Mouse (Mus musculus) limb, embryonic 14.5 days (tissue): ENCODE measurements at regions not wholly inside any gene's neighbourhood (a gene's known extent, or its start where the extent isn't known, plus 50 kb on each side); places are given as distances from the start of the nearest gene placed in this dataset.

ENCODE experiments used
- ATAC-seq: fragments of 200-750 bp; cut with Nextera tagmentation; 2 replicates; pipeline ENCODE4 v1.8.0; 2017; ENCODE audit warnings: low read depth, moderate number of reproducible peaks, moderate TSS enrichment; ENCODE audit not compliant: low FRiP score
- DNase-seq: peaks from one replicate; pipeline ENCODE4 v3.0.0-alpha.2; 2015; ENCODE audit warnings: low spot score
- H3K27ac ChIP-seq: fragments of 300-500 bp; sonication (generic); replicated peaks from 2 replicates; pipeline ENCODE4 v1.5.1; 2014; ENCODE audit warnings: low read depth, mild to moderate bottlenecking, low read length, moderate library complexity, mixed read lengths
- H3K27me3 ChIP-seq: fragments of 300-500 bp; sonication (generic); 2 replicates; pipeline ENCODE4 v1.6.1; 2014; ENCODE audit warnings: low read length, mixed read lengths; ENCODE audit not compliant: control insufficient read depth, insufficient read depth
- H3K36me3 ChIP-seq: fragments of 300-500 bp; sonication (generic); 2 replicates; pipeline ENCODE4 v1.6.1; 2014; ENCODE audit warnings: mild to moderate bottlenecking, low read length, moderate library complexity, mixed read lengths; ENCODE audit not compliant: control insufficient read depth, insufficient read depth
- H3K4me1 ChIP-seq: fragments of 300-500 bp; sonication (generic); 2 replicates; pipeline ENCODE4 v1.6.1; 2014; ENCODE audit warnings: antibody characterized with exemption, low read length, mixed read lengths; ENCODE audit not compliant: control insufficient read depth, insufficient read depth
- H3K4me2 ChIP-seq: fragments of 300-500 bp; sonication (generic); replicated peaks from 2 replicates; pipeline ENCODE4 v1.6.1; 2014; ENCODE audit warnings: low read depth, mild to moderate bottlenecking, low read length, moderate library complexity; ENCODE audit not compliant: severe bottlenecking
- H3K4me3 ChIP-seq: fragments of 300-500 bp; sonication (generic); replicated peaks from 2 replicates; pipeline ENCODE4 v1.5.1; 2014; ENCODE audit warnings: low read length
- H3K9ac ChIP-seq: fragments of 300-500 bp; sonication (generic); 2 replicates; pipeline ENCODE4 v1.6.1; 2014; ENCODE audit warnings: mild to moderate bottlenecking, low read depth, low read length, moderate library complexity; ENCODE audit not compliant: severe bottlenecking
- H3K9me3 ChIP-seq: fragments of 300-500 bp; sonication (generic); 2 replicates; pipeline ENCODE4 v1.6.1; 2016; ENCODE audit warnings: low read length; ENCODE audit not compliant: control insufficient read depth
- POLR2A ChIP-seq: fragments of 200-500 bp; IDR thresholded peaks from 2 replicates; pipeline ENCODE4 v1.8.0; 2012; ENCODE audit warnings: inconsistent platforms, mild to moderate bottlenecking, moderate library complexity, borderline replicate concordance; ENCODE audit not compliant: insufficient read depth, insufficient read length; ENCODE audit errors: extremely low read depth
- WGBS: fragments of 180-500 bp; shearing (Covaris S2); extraction: QIAGEN DNeasy Blood & Tissue Kit; methylation state at CpG from one replicate; pipeline ENCODE4 v1.1.7; 2014; 5-methylcytosine and 5-hydroxymethylcytosine counted together

- no peaks in the 10 kb centered on the region for H3K4me1 ChIP-seq
- no peak overlapping the region for H3K4me2 ChIP-seq
- 81% methylated on average over 4 of the region's 4 CpGs for whole genome bisulfite sequencing
- H3K27me3 ChIP-seq, result no peaks in the 10 kb centered on the region
- no peak for TF ChIP-seq POLR2A
- no peak overlapping the region for H3K27ac ChIP-seq
- no peak overlapping the region for H3K4me3 ChIP-seq
- ATAC-seq (no peak), DNase-seq (no peak)
- H3K9ac ChIP-seq, result no peak overlapping the region
- no peaks in the 10 kb centered on the region for H3K9me3 ChIP-seq
- no peaks in the 10 kb centered on the region for H3K36me3 ChIP-seq
Observed at GRCm38 (mm10) chr15:69389575-69389974, 2888.9 kb upstream of the Lrrc6 start.

- no peak for DNase-seq
- H3K4me1 ChIP-seq, result no peaks in the 10 kb centered on the region
- no peak overlapping the region for H3K4me2 ChIP-seq
- no peak for TF ChIP-seq POLR2A
- H3K27ac ChIP-seq, result no peak overlapping the region
- H3K27me3 ChIP-seq, result no peaks in the 10 kb centered on the region
- no peaks in the 10 kb centered on the region for H3K9me3 ChIP-seq
- H3K36me3 ChIP-seq, result no peaks in the 10 kb centered on the region
- H3K4me3 ChIP-seq, result no peak overlapping the region
- no peak overlapping the region for H3K9ac ChIP-seq
- no peak for ATAC-seq
Observed at GRCm38 (mm10) chr15:69387466-69387865, 2886.8 kb upstream of the Lrrc6 start.

GRCm38 (mm10) chr15:69365440-69365839 lies 2864.7 kb upstream of the Lrrc6 start:
- no peak for TF ChIP-seq POLR2A
- Histone ChIP-seq H3K4me1 (no peaks in the 10 kb centered on the region), H3K9me3 (no peaks in the 10 kb centered on the region), H3K27me3 (no peaks in the 10 kb centered on the region), H3K36me3 (no peaks in the 10 kb centered on the region), H3K4me2 (no peak overlapping the region), H3K9ac (no peak overlapping the region), H3K27ac (no peak overlapping the region), H3K4me3 (no peak overlapping the region)
- no peak for DNase-seq
- no peak for ATAC-seq

GRCm38 (mm10) chr15:69350053-69350739 lies 2849.5 kb upstream of the Lrrc6 start:
- Histone ChIP-seq H3K4me3 (no peak overlapping the region), H3K9me3 (no peaks in the 10 kb centered on the region), H3K4me2 (no peak overlapping the region), H3K27ac (no peak overlapping the region), H3K27me3 (no peaks in the 10 kb centered on the region), H3K36me3 (no peaks in the 10 kb centered on the region), H3K9ac (no peak overlapping the region), H3K4me1 (no peaks in the 10 kb centered on the region)
- ATAC-seq (no peak), DNase-seq (no peak)
- TF ChIP-seq POLR2A, result no peak
- WGBS, result 90% methylated on average over 7 of the region's 7 CpGs

GRCm38 (mm10) chr15:69346065-69346464 lies 2845.4 kb upstream of the Lrrc6 start:
- 85% methylated on average over 1 of the region's 1 CpGs for WGBS
- H3K27me3 ChIP-seq, result no peaks in the 10 kb centered on the region
- no peak for TF ChIP-seq POLR2A
- no peak for DNase-seq
- H3K4me1 ChIP-seq, result no peaks in the 10 kb centered on the region
- no peaks in the 10 kb centered on the region for H3K36me3 ChIP-seq
- H3K4me2 ChIP-seq, result no peak overlapping the region
- ATAC-seq, result no peak
- H3K9ac ChIP-seq, result no peak overlapping the region
- H3K27ac ChIP-seq, result no peak overlapping the region
- no peak overlapping the region for H3K4me3 ChIP-seq
- no peaks in the 10 kb centered on the region for H3K9me3 ChIP-seq

- Histone ChIP-seq H3K9ac (no peak overlapping the region), H3K36me3 (no peaks in the 10 kb centered on the region), H3K9me3 (no peaks in the 10 kb centered on the region), H3K4me2 (no peak overlapping the region), H3K27me3 (no peaks in the 10 kb centered on the region), H3K4me1 (no peaks in the 10 kb centered on the region), H3K4me3 (no peak overlapping the region), H3K27ac (no peak overlapping the region)
- no peak for ATAC-seq
- no peak for TF ChIP-seq POLR2A
- no peak for DNase-seq
- WGBS, result 73% methylated on average over 2 of the region's 2 CpGs
Observed at GRCm38 (mm10) chr15:69342759-69343158, 2842.0 kb upstream of the Lrrc6 start.
